Mouse (Mus musculus) induced T-regulatory cell, adult 2 months (primary cell): ENCODE measurements around the gene Sgms2.
A peak's percentile ranks its signal among the peaks of the same experiment; 100 is the strongest.

Experiments
- DNase-seq: peaks from one replicate; pipeline ENCODE4 v3.0.0-alpha.2; 2012; ENCODE audit warnings: low read depth

Sgms2 gene

GRCm38 (mm10) chr3:131491361-131491925 lies at the start of gene Sgms2:
TSS of gene Sgms2 (minus strand) at chr3:131491411.
- DNase-seq, result no peak

- no peak for DNase-seq
Observed at GRCm38 (mm10) chr3:131525229-131525628, 34.0 kb upstream of the Sgms2 start.

- DNase-seq, result peak; percentile 32
Observed at GRCm38 (mm10) chr3:131524779-131525178, 33.6 kb upstream of the Sgms2 start.

GRCm38 (mm10) chr3:131524210-131524609 lies 33.0 kb upstream of the Sgms2 start:
- no peak for DNase-seq

- DNase-seq, result no peak
Observed at GRCm38 (mm10) chr3:131523749-131524148, 32.5 kb upstream of the Sgms2 start.

- DNase-seq, result no peak
Observed at GRCm38 (mm10) chr3:131522243-131522642, 31.0 kb upstream of the Sgms2 start.

GRCm38 (mm10) chr3:131521206-131521605 lies 30.0 kb upstream of the Sgms2 start:
- no peak for DNase-seq

GRCm38 (mm10) chr3:131517756-131518155 lies 26.5 kb upstream of the Sgms2 start:
- no peak for DNase-seq

- DNase-seq, result no peak
Observed at GRCm38 (mm10) chr3:131516332-131516999, 25.3 kb upstream of the Sgms2 start.

- DNase-seq, result no peak
Observed at GRCm38 (mm10) chr3:131511616-131512015, 20.4 kb upstream of the Sgms2 start.

- no peak for DNase-seq
Observed at GRCm38 (mm10) chr3:131508024-131508423, 16.8 kb upstream of the Sgms2 start.

GRCm38 (mm10) chr3:131504595-131505223 lies 13.5 kb upstream of the Sgms2 start:
- no peak for DNase-seq

- no peak for DNase-seq
Observed at GRCm38 (mm10) chr3:131501677-131502370, 10.6 kb upstream of the Sgms2 start.

- DNase-seq, result no peak
Observed at GRCm38 (mm10) chr3:131499651-131500050, 8.4 kb upstream of the Sgms2 start.

GRCm38 (mm10) chr3:131496506-131497122 lies 5.4 kb upstream of the Sgms2 start:
- no peak for DNase-seq

- no peak for DNase-seq
Observed at GRCm38 (mm10) chr3:131495076-131495475, 3.9 kb upstream of the Sgms2 start.

- no peak for DNase-seq
Observed at GRCm38 (mm10) chr3:131493194-131493593, 2.0 kb upstream of the Sgms2 start.

GRCm38 (mm10) chr3:131491980-131492379 lies 769 bp upstream of the Sgms2 start:
- DNase-seq, result no peak

- peak; percentile 18 for DNase-seq
Observed at GRCm38 (mm10) chr3:131490143-131490908, 885 bp downstream of the Sgms2 start.

GRCm38 (mm10) chr3:131489657-131490142 lies 1.5 kb downstream of the Sgms2 start:
- no peak for DNase-seq

GRCm38 (mm10) chr3:131488969-131489368 lies 2.2 kb downstream of the Sgms2 start:
- no peak for DNase-seq
